Mouse (Mus musculus): ENCODE data around the gene Exoc4.

DNA sequence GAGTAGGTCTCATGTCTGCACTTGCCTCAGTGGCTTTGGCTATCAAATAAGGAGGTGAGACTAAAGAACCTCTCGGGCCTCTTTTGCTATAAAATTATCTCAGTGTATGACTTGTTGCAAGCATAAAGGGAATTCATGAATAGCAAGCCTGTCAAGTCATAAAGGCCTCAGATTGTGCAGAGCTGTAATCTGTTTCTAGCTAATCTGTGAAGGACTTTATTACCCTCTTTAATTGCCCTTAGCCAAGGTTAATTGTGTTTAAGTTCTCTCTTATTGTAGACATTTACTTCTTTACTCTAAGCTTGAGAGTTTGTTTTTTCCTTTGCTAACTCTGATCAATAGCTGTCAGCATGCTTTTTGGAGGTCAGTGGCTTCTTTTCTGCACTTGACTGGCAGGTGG is 191.6 kb downstream of the Exoc4 start:
- TF ChIP-seq CTCF (IDR thresholded peaks at IDR 0.05; ENCODE audit: low read depth) = no peak
- TF ChIP-seq EP300 (IDR thresholded peaks at IDR 0.05; ENCODE audit: low read depth) = no peak
